Mouse (Mus musculus): ENCODE measurements around the gene Glipr1l2.

DNA sequence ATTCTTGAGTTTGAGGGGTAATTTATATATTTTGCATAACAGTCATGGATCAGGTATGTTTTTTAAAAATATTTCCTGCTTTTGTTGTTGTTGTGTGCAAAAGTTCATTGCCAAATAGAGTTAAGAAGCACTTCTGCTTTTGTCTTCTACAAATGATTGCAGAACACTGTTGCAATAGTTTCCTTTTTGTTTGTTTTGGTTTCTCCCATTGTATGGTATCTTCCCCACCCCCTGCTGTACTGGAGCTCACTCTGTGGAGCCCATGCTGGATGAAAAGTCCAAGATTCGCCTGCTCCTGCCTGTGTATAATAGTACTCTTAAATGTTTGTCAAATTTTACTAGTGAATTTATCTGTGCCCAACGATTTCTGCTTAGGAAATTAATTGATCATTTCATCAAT, 56.7 kb downstream of the Glipr1l2 start:
- no peak for TF ChIP-seq POLR2A (IDR thresholded peaks at IDR 0.05; ENCODE audit: borderline replicate concordance, low read depth, low read length)
- TF ChIP-seq CTCF (IDR thresholded peaks at IDR 0.05; ENCODE audit: low read depth, low read length), result no peak

All from bone marrow macrophage, adult 2 months (primary cell).